Mouse (Mus musculus): ENCODE data around the gene Sbno1. TPM values are rescaled to one million over a fixed set of nuclear protein-coding genes. Genes with fewer than 3 reads are reported as not detected.

Sbno1 gene
- total and polyA plus RNA-seq, 2 experiments from 2014 or later: 41.0 to 80.4 TPM

DNA sequence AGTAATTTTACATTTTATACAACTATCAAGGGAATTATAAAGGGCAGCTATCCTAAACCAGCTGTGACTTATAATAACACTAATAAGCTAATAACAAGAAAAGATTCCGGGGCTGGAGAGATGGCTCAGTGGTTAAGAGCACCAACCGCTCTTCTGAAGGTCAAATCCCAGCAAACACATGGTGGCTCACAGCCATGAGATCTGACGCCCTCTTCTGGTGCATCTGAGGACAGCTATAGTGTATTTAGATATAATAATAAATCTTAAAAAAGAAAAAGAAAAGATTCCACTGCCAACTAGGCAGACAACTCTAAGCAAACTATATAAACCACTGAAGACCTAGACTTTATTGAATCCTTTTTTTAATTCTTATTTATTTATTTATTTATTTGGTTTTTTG lies 15.0 kb downstream of the Sbno1 start:
- Histone ChIP-seq H3K27me3 (ENCODE audit: insufficient read depth, low read length) (no peaks in the 10 kb centered on the region), H3K36me3 (ENCODE audit: insufficient read depth, low read length) (peaks cover 33% of the 10 kb centered on the region), H3K4me1 (ENCODE audit: insufficient read depth, low read length) (no peaks in the 10 kb centered on the region), H3K9ac (replicated peaks; ENCODE audit: low read length, poor library complexity, severe bottlenecking) (no peak overlapping the region), H3K27ac (ENCODE audit: low read depth, low read length) (no peak overlapping the region), H3K4me2 (ENCODE audit: low read depth, low read length, poor library complexity, severe bottlenecking) (no peak overlapping the region), H3K9me3 (ENCODE audit: low read length) (no peaks in the 10 kb centered on the region), H3K4me3 (ENCODE audit: low read depth, low read length) (no peak overlapping the region)
- TF ChIP-seq CTCF (IDR thresholded peaks at IDR 0.05): peak; percentile 28
- 84% methylated on average over 3 of the region's 3 CpGs for WGBS
- DNase-seq (ENCODE audit: low spot score): no peak
- ATAC-seq (ENCODE audit: low FRiP score): no peak

DNA sequence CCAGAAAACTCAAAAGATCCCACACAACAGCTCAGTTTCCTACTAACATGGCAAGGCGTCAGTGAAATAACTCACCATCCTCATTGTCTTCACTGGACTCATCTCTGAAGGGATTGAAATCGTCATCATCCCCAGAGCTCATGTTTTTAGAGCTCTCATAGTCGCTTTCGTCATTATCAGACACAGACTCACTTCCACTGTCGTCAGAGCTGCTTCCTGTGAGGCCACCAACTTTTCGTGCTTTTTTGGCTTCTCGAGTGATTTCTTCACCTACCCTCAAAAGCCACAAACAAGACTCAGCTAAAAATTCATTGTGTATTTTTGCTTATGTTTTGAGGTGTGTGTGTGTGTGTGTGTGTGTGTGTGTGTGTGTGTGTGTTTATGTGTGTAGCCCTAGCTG lies 32.1 kb downstream of the Sbno1 start:
- no peak for TF ChIP-seq CTCF (IDR thresholded peaks at IDR 0.05)
- DNase-seq (ENCODE audit: low spot score) (no peak), ATAC-seq (ENCODE audit: low FRiP score) (no peak)

DNA sequence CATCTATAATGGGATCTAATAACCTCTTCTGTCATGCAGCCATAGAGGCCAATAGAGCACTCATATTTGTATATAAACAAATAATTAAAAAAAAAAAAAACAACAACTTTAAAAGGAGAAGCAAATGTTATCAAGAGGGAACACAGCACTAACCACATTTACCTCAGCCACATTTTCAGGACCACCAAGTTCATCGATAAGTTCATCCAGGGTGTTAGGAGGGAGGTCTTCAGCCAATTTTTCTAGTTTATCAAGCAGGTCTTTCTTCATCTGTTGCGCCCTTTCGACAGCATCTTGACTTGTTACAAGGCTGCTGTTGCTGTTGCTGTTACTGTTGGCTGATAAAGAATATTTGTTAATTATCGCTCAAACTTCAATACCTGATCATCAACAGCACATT lies 33.4 kb downstream of the Sbno1 start:
- Histone ChIP-seq H3K4me2 (ENCODE audit: low read depth, low read length, poor library complexity, severe bottlenecking) (no peak overlapping the region), H3K9me3 (ENCODE audit: low read length) (no peaks in the 10 kb centered on the region), H3K4me3 (ENCODE audit: low read depth, low read length) (no peak overlapping the region), H3K36me3 (ENCODE audit: insufficient read depth, low read length) (peaks cover 50% of the 10 kb centered on the region), H3K27me3 (ENCODE audit: insufficient read depth, low read length) (no peaks in the 10 kb centered on the region), H3K27ac (ENCODE audit: low read depth, low read length) (no peak overlapping the region), H3K4me1 (ENCODE audit: insufficient read depth, low read length) (no peaks in the 10 kb centered on the region), H3K9ac (replicated peaks; ENCODE audit: low read length, poor library complexity, severe bottlenecking) (no peak overlapping the region)
- TF ChIP-seq CTCF (IDR thresholded peaks at IDR 0.05): no peak
- ATAC-seq (ENCODE audit: low FRiP score) (no peak), DNase-seq (ENCODE audit: low spot score) (no peak)
- WGBS: 98% methylated on average over 4 of the region's 4 CpGs

More for the DNA sequence above, 32.1 kb downstream of the Sbno1 start:
- H3K4me2 ChIP-seq (ENCODE audit: low read depth, low read length, poor library complexity, severe bottlenecking): no peak overlapping the region
- no peak overlapping the region for H3K27ac ChIP-seq (ENCODE audit: low read depth, low read length)
- no peaks in the 10 kb centered on the region for H3K4me1 ChIP-seq (ENCODE audit: insufficient read depth, low read length)
- WGBS: 92% methylated on average over 7 of the region's 7 CpGs
- H3K36me3 ChIP-seq (ENCODE audit: insufficient read depth, low read length): peaks cover 44% of the 10 kb centered on the region
- H3K27me3 ChIP-seq (ENCODE audit: insufficient read depth, low read length): no peaks in the 10 kb centered on the region
- H3K9ac ChIP-seq (replicated peaks; ENCODE audit: low read length, poor library complexity, severe bottlenecking): no peak overlapping the region
- no peak overlapping the region for H3K4me3 ChIP-seq (ENCODE audit: low read depth, low read length)
- no peaks in the 10 kb centered on the region for H3K9me3 ChIP-seq (ENCODE audit: low read length)

DNA sequence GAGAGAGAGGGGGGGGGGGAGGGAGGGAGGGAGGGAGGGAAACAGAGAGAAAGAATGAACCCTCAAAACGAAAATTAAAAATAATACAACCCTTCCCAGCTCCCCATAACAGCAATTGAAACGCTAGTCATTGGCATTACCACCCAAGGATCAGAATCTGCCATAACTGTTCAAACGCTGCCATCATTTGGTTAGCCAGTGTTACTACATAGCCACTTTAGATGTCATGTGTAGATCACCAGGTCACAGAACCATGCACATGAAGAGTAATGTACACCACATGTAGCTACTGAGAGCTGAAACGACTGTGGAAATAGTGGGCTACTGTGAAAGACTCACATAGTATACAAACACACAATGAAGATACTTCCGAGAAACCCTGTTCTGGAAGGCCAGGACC lies 37.9 kb downstream of the Sbno1 start:
- peak; percentile 61 for TF ChIP-seq CTCF (IDR thresholded peaks at IDR 0.05)
- H3K4me1 ChIP-seq (ENCODE audit: insufficient read depth, low read length): no peaks in the 10 kb centered on the region
- no peak overlapping the region for H3K9ac ChIP-seq (replicated peaks; ENCODE audit: low read length, poor library complexity, severe bottlenecking)
- H3K9me3 ChIP-seq (ENCODE audit: low read length): no peaks in the 10 kb centered on the region
- H3K27ac ChIP-seq (ENCODE audit: low read depth, low read length): no peak overlapping the region
- 72% methylated on average over 5 of the region's 5 CpGs for WGBS
- peak; percentile 51 for DNase-seq (ENCODE audit: low spot score)
- no peak overlapping the region for H3K4me2 ChIP-seq (ENCODE audit: low read depth, low read length, poor library complexity, severe bottlenecking)
- H3K36me3 ChIP-seq (ENCODE audit: insufficient read depth, low read length): peaks cover 59% of the 10 kb centered on the region
- no peak overlapping the region for H3K4me3 ChIP-seq (ENCODE audit: low read depth, low read length)
- ATAC-seq (ENCODE audit: low FRiP score): no peak
- H3K27me3 ChIP-seq (ENCODE audit: insufficient read depth, low read length): no peaks in the 10 kb centered on the region

DNA sequence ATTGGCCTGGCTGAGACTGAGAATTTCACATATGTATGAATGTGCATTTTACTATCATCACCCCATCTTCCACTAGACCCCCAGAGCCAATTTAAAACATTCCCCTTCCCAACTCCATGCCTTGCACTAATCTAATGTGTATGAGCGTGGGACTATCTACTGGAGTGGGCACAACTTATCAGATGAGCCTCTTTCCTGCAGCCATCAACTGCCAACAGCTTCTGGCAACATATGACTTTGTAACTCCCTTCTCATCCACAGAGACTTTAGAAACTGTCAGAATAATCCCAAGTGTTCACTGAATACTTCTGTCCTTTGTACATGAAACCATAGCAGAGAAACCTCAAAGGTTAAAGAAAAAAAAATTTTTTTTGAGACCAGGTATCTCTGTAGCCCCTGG lies 45.7 kb downstream of the Sbno1 start:
- H3K27ac ChIP-seq (ENCODE audit: low read depth, low read length): no peak overlapping the region
- peaks cover 57% of the 10 kb centered on the region for H3K36me3 ChIP-seq (ENCODE audit: insufficient read depth, low read length)
- no peak for TF ChIP-seq CTCF (IDR thresholded peaks at IDR 0.05)
- WGBS: 98% methylated on average over 1 of the region's 1 CpGs
- no peak for ATAC-seq (ENCODE audit: low FRiP score)
- no peak overlapping the region for H3K4me2 ChIP-seq (ENCODE audit: low read depth, low read length, poor library complexity, severe bottlenecking)
- DNase-seq (ENCODE audit: low spot score): no peak
- no peak overlapping the region for H3K4me3 ChIP-seq (ENCODE audit: low read depth, low read length)
- no peaks in the 10 kb centered on the region for H3K4me1 ChIP-seq (ENCODE audit: insufficient read depth, low read length)
- H3K9ac ChIP-seq (replicated peaks; ENCODE audit: low read length, poor library complexity, severe bottlenecking): no peak overlapping the region
- no peaks in the 10 kb centered on the region for H3K9me3 ChIP-seq (ENCODE audit: low read length)
- no peaks in the 10 kb centered on the region for H3K27me3 ChIP-seq (ENCODE audit: insufficient read depth, low read length)

DNA sequence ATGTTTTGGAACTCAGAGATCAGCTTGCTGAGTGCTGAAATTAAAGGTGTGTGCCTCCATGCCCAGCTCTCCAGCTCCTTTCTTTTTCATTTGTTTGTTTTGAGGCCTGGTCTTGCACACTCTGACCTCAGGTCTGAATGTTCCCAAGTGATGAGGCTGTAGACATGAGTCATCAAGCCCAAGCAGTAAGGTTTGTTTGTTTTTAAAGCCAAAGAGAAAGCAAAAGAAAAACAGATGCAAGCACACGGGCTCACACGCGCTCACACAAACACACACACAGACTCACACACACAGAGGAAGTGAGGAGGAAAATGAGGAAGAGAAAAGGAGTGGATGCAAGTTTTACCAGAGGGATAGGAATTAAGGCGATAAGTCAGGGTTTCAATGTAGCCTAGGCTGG lies 48.7 kb downstream of the Sbno1 start:
- H3K4me3 ChIP-seq (ENCODE audit: low read depth, low read length): no peak overlapping the region
- no peak overlapping the region for H3K9ac ChIP-seq (replicated peaks; ENCODE audit: low read length, poor library complexity, severe bottlenecking)
- no peaks in the 10 kb centered on the region for H3K9me3 ChIP-seq (ENCODE audit: low read length)
- DNase-seq (ENCODE audit: low spot score) (no peak), ATAC-seq (ENCODE audit: low FRiP score) (no peak)
- no peaks in the 10 kb centered on the region for H3K27me3 ChIP-seq (ENCODE audit: insufficient read depth, low read length)
- WGBS: 89% methylated on average over 4 of the region's 4 CpGs
- H3K36me3 ChIP-seq (ENCODE audit: insufficient read depth, low read length): peaks cover 57% of the 10 kb centered on the region
- TF ChIP-seq CTCF (IDR thresholded peaks at IDR 0.05): no peak
- no peak overlapping the region for H3K4me2 ChIP-seq (ENCODE audit: low read depth, low read length, poor library complexity, severe bottlenecking)
- H3K27ac ChIP-seq (ENCODE audit: low read depth, low read length): no peak overlapping the region
- no peaks in the 10 kb centered on the region for H3K4me1 ChIP-seq (ENCODE audit: insufficient read depth, low read length)
